ENCODE assay signal across 10 mouse cellular contexts in genomic region chr7:99046545-99047206, GRCm38 (mm10).
DNase-seq lines count a peak whose midpoint lies in the region; ATAC-seq and TF ChIP-seq lines count a peak whose summit lies in the region.
"Had no signal": no experiment of that assay in that cellular context is flagged by ENCODE, and none has a peak within 500 bp of the region (broad histone marks: within the 10 kb centered on the region; RNA-seq: fewer than 3 reads in every experiment).

No protein-coding gene starts in this region.

- TF ChIP-seq POLR2A in olfactory bulb, adult 2 months (IDR thresholded peaks at IDR 0.05; ENCODE audit: insufficient read depth, low read depth, low read length): no peak

- no peak for ATAC-seq in forebrain, embryonic 14.5 days
- no peak for ATAC-seq in forebrain, embryonic 13.5 days
- no peak for ATAC-seq in limb, embryonic 12.5 days (ENCODE audit: insufficient number of reproducible peaks, insufficient read depth, low FRiP score, low TSS enrichment, low read depth)
- ATAC-seq in embryonic facial prominence, embryonic 15.5 days (ENCODE audit: insufficient number of reproducible peaks, low FRiP score, low TSS enrichment, low read depth): no peak
- ATAC-seq: liver, embryonic 12.5 days had no signal

- no peaks in the 10 kb centered on the region for H3K9me3 ChIP-seq in forebrain, embryonic 14.5 days (replicated peaks; ENCODE audit: control insufficient read depth, low read length)
- no peaks in the 10 kb centered on the region for H3K9me3 ChIP-seq in forebrain, embryonic 13.5 days (replicated peaks)
- H3K9me3 ChIP-seq in limb, embryonic 12.5 days: no peaks in the 10 kb centered on the region
- no peaks in the 10 kb centered on the region for H3K9me3 ChIP-seq in limb, embryonic 10.5 days (replicated peaks)
- no peaks in the 10 kb centered on the region for H3K9me3 ChIP-seq in embryonic facial prominence, embryonic 15.5 days (replicated peaks)
- H3K9me3 ChIP-seq: liver, embryonic 12.5 days had no signal

- no peak overlapping the region for H3K4me2 ChIP-seq in forebrain, embryonic 14.5 days (ENCODE audit: low read length)
- no peak overlapping the region for H3K4me2 ChIP-seq in forebrain, embryonic 13.5 days
- H3K4me2 ChIP-seq in limb, embryonic 12.5 days: peak overlapping the region; percentile 17
- peak overlapping the region; percentile 19; the same call in 1 of the 2 replicates for H3K4me2 ChIP-seq in embryonic facial prominence, embryonic 15.5 days (replicated peaks)
- H3K4me2 ChIP-seq: liver, embryonic 12.5 days had no signal

- H3K4me3 ChIP-seq in forebrain, embryonic 14.5 days (ENCODE audit: low read depth, low read length): no peak overlapping the region
- no peak overlapping the region for H3K4me3 ChIP-seq in forebrain, embryonic 13.5 days
- no peak overlapping the region for H3K4me3 ChIP-seq in limb, embryonic 12.5 days (replicated peaks)
- H3K4me3 ChIP-seq in limb, embryonic 10.5 days: no peak overlapping the region
- H3K4me3 ChIP-seq in embryonic facial prominence, embryonic 15.5 days (replicated peaks): peak overlapping the region; percentile 11
- peak overlapping the region; percentile 18; the same call in 1 of the 2 replicates for H3K4me3 ChIP-seq in olfactory bulb, adult 2 months (ENCODE audit: insufficient read depth, low read depth, low read length)
- H3K4me3 ChIP-seq: liver, embryonic 12.5 days had no signal

- no peak for TF ChIP-seq CTCF in olfactory bulb, adult 2 months (IDR thresholded peaks at IDR 0.05; ENCODE audit: insufficient read depth, low read depth, low read length)

- H3K27ac ChIP-seq in forebrain, embryonic 14.5 days (ENCODE audit: low read depth, low read length): no peak overlapping the region; the same call in 1 of the 2 replicates
- no peak overlapping the region for H3K27ac ChIP-seq in forebrain, embryonic 13.5 days
- H3K27ac ChIP-seq in limb, embryonic 12.5 days: peak overlapping the region; percentile 41
- H3K27ac ChIP-seq in limb, embryonic 10.5 days: no peak overlapping the region
- peak overlapping the region; percentile 79 for H3K27ac ChIP-seq in embryonic facial prominence, embryonic 15.5 days (replicated peaks)
- H3K27ac ChIP-seq in olfactory bulb, adult 2 months (ENCODE audit: insufficient read depth, low read depth, low read length): peak overlapping the region; percentile 36
- H3K27ac ChIP-seq: liver, embryonic 12.5 days had no signal

- intact Hi-C loops in heart, postnatal 25 days (cut with DNase I): no loop called here

- no peaks in the 10 kb centered on the region for H3K27me3 ChIP-seq in forebrain, embryonic 14.5 days (replicated peaks; ENCODE audit: control insufficient read depth, insufficient read depth, low read length)
- no peaks in the 10 kb centered on the region for H3K27me3 ChIP-seq in forebrain, embryonic 13.5 days
- no peaks in the 10 kb centered on the region for H3K27me3 ChIP-seq in limb, embryonic 12.5 days
- no peaks in the 10 kb centered on the region for H3K27me3 ChIP-seq in limb, embryonic 10.5 days (ENCODE audit: low read depth, poor library complexity, severe bottlenecking)
- no peaks in the 10 kb centered on the region for H3K27me3 ChIP-seq in embryonic facial prominence, embryonic 15.5 days
- H3K27me3 ChIP-seq: liver, embryonic 12.5 days had no signal

- 59% methylated on average over 11 of the region's 11 CpGs for WGBS in forebrain, embryonic 14.5 days
- WGBS in forebrain, embryonic 13.5 days: 56% methylated on average over 11 of the region's 11 CpGs
- WGBS in limb, embryonic 12.5 days: 51% methylated on average over 11 of the region's 11 CpGs
- 69% methylated on average over 11 of the region's 11 CpGs for whole genome bisulfite sequencing in limb, embryonic 10.5 days
- 30% methylated on average over 11 of the region's 11 CpGs for WGBS in embryonic facial prominence, embryonic 15.5 days
- WGBS in olfactory bulb, adult 2 months: 24% methylated on average over 11 of the region's 11 CpGs

- DNase-seq in forebrain, embryonic 14.5 days (ENCODE audit: low spot score): peak; percentile 73
- no peak for DNase-seq in limb, embryonic 10.5 days (ENCODE audit: low spot score)
- DNase-seq in liver: no peak
- DNase-seq in heart, postnatal 25 days (ENCODE audit: low spot score): no peak
- DNase-seq: kidney, postnatal 25 days had no signal

- no peaks in the 10 kb centered on the region for H3K36me3 ChIP-seq in forebrain, embryonic 14.5 days (ENCODE audit: control insufficient read depth, insufficient read depth, low read length)
- H3K36me3 ChIP-seq in forebrain, embryonic 13.5 days (ENCODE audit: poor library complexity, severe bottlenecking): no peaks in the 10 kb centered on the region
- H3K36me3 ChIP-seq in limb, embryonic 12.5 days: no peaks in the 10 kb centered on the region
- H3K36me3 ChIP-seq in limb, embryonic 10.5 days: peaks cover 6% of the 10 kb centered on the region; the same call in 1 of the 2 replicates
- H3K36me3 ChIP-seq in embryonic facial prominence, embryonic 15.5 days: 0 out of 2 replicates have a peak, but pooled peaks cover 3% of the 10 kb centered on the region

- H3K4me1 ChIP-seq in forebrain, embryonic 14.5 days (ENCODE audit: control insufficient read depth, insufficient read depth, low read length): peaks cover 11% of the 10 kb centered on the region
- H3K4me1 ChIP-seq in forebrain, embryonic 13.5 days: peaks cover 33% of the 10 kb centered on the region
- H3K4me1 ChIP-seq in limb, embryonic 12.5 days (replicated peaks): peaks cover 21% of the 10 kb centered on the region
- H3K4me1 ChIP-seq in limb, embryonic 10.5 days: peaks cover 16% of the 10 kb centered on the region
- H3K4me1 ChIP-seq in embryonic facial prominence, embryonic 15.5 days: peaks cover 26% of the 10 kb centered on the region; the same call in 1 of the 2 replicates
- H3K4me1 ChIP-seq in olfactory bulb, adult 2 months (ENCODE audit: control insufficient read depth, insufficient read depth, low read length): peaks cover 11% of the 10 kb centered on the region

- H3K9ac ChIP-seq in forebrain, embryonic 14.5 days (ENCODE audit: low read length): no peak overlapping the region
- no peak overlapping the region for H3K9ac ChIP-seq in forebrain, embryonic 13.5 days
- peak overlapping the region; percentile 23; the same call in 1 of the 2 replicates for H3K9ac ChIP-seq in limb, embryonic 12.5 days (replicated peaks)
- no peak overlapping the region for H3K9ac ChIP-seq in embryonic facial prominence, embryonic 15.5 days
- H3K9ac ChIP-seq: liver, embryonic 12.5 days had no signal

Comparison
In these comparisons a context has a peak if more than half of its experiments do, and no peak if none do; other contexts are left out.
1. H3K27ac ChIP-seq: peak in limb, embryonic 12.5 days (single experiment), embryonic facial prominence, embryonic 15.5 days (single experiment) and olfactory bulb, adult 2 months (single experiment); none in forebrain, embryonic 14.5 days (single experiment), forebrain, embryonic 13.5 days (single experiment) and limb, embryonic 10.5 days (single experiment).
2. H3K4me2 ChIP-seq: peak in limb, embryonic 12.5 days (single experiment) and embryonic facial prominence, embryonic 15.5 days (single experiment); none in forebrain, embryonic 14.5 days (single experiment) and forebrain, embryonic 13.5 days (single experiment).
3. H3K4me3 ChIP-seq: peak in embryonic facial prominence, embryonic 15.5 days (single experiment) and olfactory bulb, adult 2 months (single experiment); none in forebrain, embryonic 14.5 days (single experiment), forebrain, embryonic 13.5 days (single experiment), limb, embryonic 12.5 days (single experiment) and limb, embryonic 10.5 days (single experiment).